ENCODE assay signal across 9 mouse cellular contexts in genomic region chr9:21213617-21214190, GRCm38 (mm10). TPM values are rescaled to one million over a fixed set of nuclear protein-coding genes. Genes with fewer than 3 reads are reported as not detected.
A peak's percentile ranks its signal among the peaks of the same experiment; 100 is the strongest.
DNase-seq lines count a peak whose midpoint lies in the region; ATAC-seq and TF ChIP-seq lines count a peak whose summit lies in the region.
"Had no signal": no experiment of that assay in that cellular context is flagged by ENCODE, and none has a peak within 500 bp of the region (broad histone marks: within the 10 kb centered on the region; RNA-seq: fewer than 3 reads in every experiment).

No protein-coding gene starts in this region.

- no peak overlapping the region for H3K27ac ChIP-seq in hindbrain, postnatal 0 days
- no peak overlapping the region for H3K27ac ChIP-seq in hindbrain, embryonic 12.5 days
- no peak overlapping the region for H3K27ac ChIP-seq in embryonic fibroblast, embryonic 13.5 days (ENCODE audit: insufficient read depth, low read length)
- H3K27ac ChIP-seq: neural tube, embryonic 13.5 days had no signal

- TF ChIP-seq POLR2A in embryonic fibroblast, embryonic 13.5 days (IDR thresholded peaks at IDR 0.05; ENCODE audit: low read depth, low read length) = no peak

- intact Hi-C loops in left cerebral cortex, postnatal 36 days (cut with DNase I) = no loop called here

- no peak overlapping the region for H3K4me2 ChIP-seq in hindbrain, postnatal 0 days (ENCODE audit: low read depth, low read length)
- H3K4me2 ChIP-seq in hindbrain, embryonic 12.5 days (replicated peaks) = no peak overlapping the region
- H3K4me2 ChIP-seq: neural tube, embryonic 13.5 days had no signal

- H3K36me3 ChIP-seq in hindbrain, postnatal 0 days (ENCODE audit: insufficient read depth, low read length) = peaks cover 9% of the 10 kb centered on the region
- peaks cover 8% of the 10 kb centered on the region; the same call in 1 of the 2 replicates for H3K36me3 ChIP-seq in hindbrain, embryonic 12.5 days

- peak; percentile 58 for DNase-seq in hindbrain, postnatal 0 days (ENCODE audit: low spot score)
- DNase-seq in 3T3-L1 (ENCODE audit: low read depth, low spot score) = peak; percentile 50
- peak; percentile 77 for DNase-seq in ES-CJ7 (ENCODE audit: low read depth, low spot score)
- DNase-seq in right cerebral cortex, adult 18-20 months = no peak
- no peak for DNase-seq in gastrocnemius, adult 8-10 months (ENCODE audit: low spot score in 2 of 2)
- DNase-seq in left cerebral cortex, postnatal 36 days (ENCODE audit: low spot score in 2 of 2) = no peak

- TF ChIP-seq CTCF in hindbrain, postnatal 0 days (IDR thresholded peaks at IDR 0.05; ENCODE audit: low read depth) = peak; percentile 64
- peak; percentile 70; the same call in 1 of the 2 replicates for TF ChIP-seq CTCF in embryonic fibroblast, embryonic 13.5 days (IDR thresholded peaks at IDR 0.05; ENCODE audit: borderline replicate concordance, insufficient read depth, low read length)

- no peaks in the 10 kb centered on the region for H3K27me3 ChIP-seq in hindbrain, postnatal 0 days (ENCODE audit: insufficient read depth, low read length)
- H3K27me3 ChIP-seq in hindbrain, embryonic 12.5 days = no peaks in the 10 kb centered on the region; the same call in 1 of the 2 replicates
- H3K27me3 ChIP-seq: neural tube, embryonic 13.5 days had no signal

- H3K9me3 ChIP-seq in hindbrain, postnatal 0 days (ENCODE audit: low read length) = no peaks in the 10 kb centered on the region
- H3K9me3 ChIP-seq in hindbrain, embryonic 12.5 days (replicated peaks) = no peaks in the 10 kb centered on the region
- H3K9me3 ChIP-seq: neural tube, embryonic 13.5 days had no signal

- H3K4me1 ChIP-seq in hindbrain, postnatal 0 days (ENCODE audit: insufficient read depth, low read length) = 0 out of 2 replicates have a peak, but pooled peaks cover 3% of the 10 kb centered on the region
- peaks cover 7% of the 10 kb centered on the region for H3K4me1 ChIP-seq in hindbrain, embryonic 12.5 days
- no peaks in the 10 kb centered on the region for H3K4me1 ChIP-seq in embryonic fibroblast, embryonic 13.5 days (ENCODE audit: control insufficient read depth, insufficient read depth, low read length)

- H3K9ac ChIP-seq in hindbrain, postnatal 0 days (replicated peaks; ENCODE audit: low read length) = no peak overlapping the region
- H3K9ac ChIP-seq in hindbrain, embryonic 12.5 days = no peak overlapping the region
- H3K9ac ChIP-seq: neural tube, embryonic 13.5 days had no signal

- no peak for ATAC-seq in hindbrain, postnatal 0 days
- no peak for ATAC-seq in hindbrain, embryonic 12.5 days (ENCODE audit: low FRiP score)

- H3K4me3 ChIP-seq in hindbrain, postnatal 0 days (ENCODE audit: low read length) = no peak overlapping the region
- H3K4me3 ChIP-seq in hindbrain, embryonic 12.5 days = no peak overlapping the region
- H3K4me3 ChIP-seq in embryonic fibroblast, embryonic 13.5 days (ENCODE audit: insufficient read depth, low read length) = no peak overlapping the region
- H3K4me3 ChIP-seq: neural tube, embryonic 13.5 days had no signal

- 45% methylated on average over 7 of the region's 7 CpGs for WGBS in hindbrain, postnatal 0 days
- WGBS in hindbrain, embryonic 12.5 days = 46% methylated on average over 7 of the region's 7 CpGs

RNA-seq across cellular contexts. Expression of gene Keap1, which starts 25.5 kb away (rescaled TPM):
- total RNA-seq in hindbrain, postnatal 0 days (2014; rRNA removed) = 74.9 and 98.9 TPM in 2 replicates
- polyA plus RNA-seq in hindbrain, postnatal 0 days (2015; fragmentation: Nextera tagmentation; extraction: Ambion mirVana) = 59.4 and 60.9 TPM in 2 replicates
- 54.8 and 55.6 TPM in 2 replicates for polyA plus RNA-seq in hindbrain, embryonic 12.5 days (2016; fragmentation: Nextera tagmentation; extraction: Ambion mirVana)
- polyA plus RNA-seq in embryonic fibroblast, embryonic 13.5 days (2011; ENCODE audit: insufficient read length, low read depth, missing spikeins) = 23.2 and 27.4 TPM in 2 replicates
- total RNA-seq in gastrocnemius, adult 8-10 months (2022) = 10 to 100 TPM; 54.9 to 59.4 (median 57.4) TPM
- 10 to 100 TPM; 52.7 to 60.8 TPM for total RNA-seq in left cerebral cortex, postnatal 36 days (2021)

RNA-seq across cellular contexts. Expression of gene S1pr5, which starts 34.5 kb away (rescaled TPM):
- 4.9 and 8.2 TPM in 2 replicates for total RNA-seq in hindbrain, postnatal 0 days (2014; rRNA removed)
- 2.9 and 3.1 TPM in 2 replicates for polyA plus RNA-seq in hindbrain, postnatal 0 days (2015; fragmentation: Nextera tagmentation; extraction: Ambion mirVana)
- polyA plus RNA-seq in hindbrain, embryonic 12.5 days (2016; fragmentation: Nextera tagmentation; extraction: Ambion mirVana) = 1.5 and 1.9 TPM in 2 replicates
- not detected in 2 replicates for polyA plus RNA-seq in embryonic fibroblast, embryonic 13.5 days (2011; ENCODE audit: insufficient read length, low read depth, missing spikeins)
- under 1 TPM; 0.10 to 0.29 (median 0.15) TPM for total RNA-seq in gastrocnemius, adult 8-10 months (2022)
- total RNA-seq in left cerebral cortex, postnatal 36 days (2021) = 10 to 100 TPM in 1 of 2 experiments, 1 to 10 TPM in 1; 6.6 to 14.2 TPM

RNA-seq across cellular contexts. Expression of gene Pde4a, which starts 48.2 kb away (rescaled TPM):
- total RNA-seq in hindbrain, postnatal 0 days (2014; rRNA removed) = 41.3 and 45.0 TPM in 2 replicates
- polyA plus RNA-seq in hindbrain, postnatal 0 days (2015; fragmentation: Nextera tagmentation; extraction: Ambion mirVana) = 46.4 and 47.7 TPM in 2 replicates
- 11.4 and 11.7 TPM in 2 replicates for polyA plus RNA-seq in hindbrain, embryonic 12.5 days (2016; fragmentation: Nextera tagmentation; extraction: Ambion mirVana)
- polyA plus RNA-seq in embryonic fibroblast, embryonic 13.5 days (2011; ENCODE audit: insufficient read length, low read depth, missing spikeins) = 14.7 and 20.6 TPM in 2 replicates
- total RNA-seq in gastrocnemius, adult 8-10 months (2022) = 10 to 100 TPM; 40.7 to 51.5 (median 47.0) TPM
- total RNA-seq in left cerebral cortex, postnatal 36 days (2021) = 10 to 100 TPM; 94.8 to 98.7 TPM

RNA-seq across cellular contexts. Expression of gene Atg4d, which starts 51.4 kb away (rescaled TPM):
- 24.8 and 38.6 TPM in 2 replicates for total RNA-seq in hindbrain, postnatal 0 days (2014; rRNA removed)
- 32.1 and 35.5 TPM in 2 replicates for polyA plus RNA-seq in hindbrain, postnatal 0 days (2015; fragmentation: Nextera tagmentation; extraction: Ambion mirVana)
- 43.4 and 46.8 TPM in 2 replicates for polyA plus RNA-seq in hindbrain, embryonic 12.5 days (2016; fragmentation: Nextera tagmentation; extraction: Ambion mirVana)
- 5.3 and 8.2 TPM in 2 replicates for polyA plus RNA-seq in embryonic fibroblast, embryonic 13.5 days (2011; ENCODE audit: insufficient read length, low read depth, missing spikeins)
- total RNA-seq in gastrocnemius, adult 8-10 months (2022) = 10 to 100 TPM; 74.3 to 87.3 (median 80.7) TPM
- 10 to 100 TPM; 47.1 to 48.8 TPM for total RNA-seq in left cerebral cortex, postnatal 36 days (2021)

Comparison
In these comparisons a context has a peak if more than half of its experiments do, and no peak if none do; other contexts are left out.
1. DNase-seq: peak in hindbrain, postnatal 0 days (single experiment), 3T3-L1 (single experiment) and ES-CJ7 (single experiment); none in right cerebral cortex, adult 18-20 months (single experiment), gastrocnemius, adult 8-10 months (0 of 2) and left cerebral cortex, postnatal 36 days (0 of 2).